8 mouse cellular contexts compared by ENCODE assay signal in genomic region chr3:102995605-102996321, GRCm38 (mm10). TPM values are rescaled to one million over a fixed set of nuclear protein-coding genes. Genes with fewer than 3 reads are reported as not detected.
DNase-seq lines count a peak whose midpoint lies in the region; ATAC-seq lines count a peak whose summit lies in the region.

Gene Sike1 (plus strand): TSS chr3:102995708.

- peak; percentile 96 for ATAC-seq in erythroid progenitor cell, adult 5-6 weeks (replicated peaks; ENCODE audit: low FRiP score, poor library complexity, severe bottlenecking)
- ATAC-seq in heart, embryonic 13.5 days (ENCODE audit: extremely low read depth, insufficient number of reproducible peaks, low FRiP score, low TSS enrichment), result peak; percentile 95
- ATAC-seq in liver, embryonic 12.5 days, result peak; percentile 98
- ATAC-seq in stomach, embryonic 15.5 days (ENCODE audit: insufficient read depth, low FRiP score, low read depth), result peak; percentile 98

- DNase-seq in CD4-positive helper T cell, adult 2 months (ENCODE audit: low read depth, low spot score), result peak; percentile 95
- DNase-seq in brain, embryonic 18.5 days (ENCODE audit: low read depth, low spot score), result peak; percentile 74
- DNase-seq in kidney, postnatal 10 days, result peak; percentile 96
- peak; percentile 96 to 98 for DNase-seq in natural killer cell, adult 2 months (ENCODE audit: low spot score in 2 of 2)

- WGBS in heart, embryonic 13.5 days, result under 1% methylated on average over 60 of the region's 60 CpGs
- under 1% methylated on average over 56 of the region's 60 CpGs for WGBS in liver, embryonic 12.5 days (ENCODE audit: insufficient replicate concordance)
- WGBS in stomach, embryonic 15.5 days, result under 1% methylated on average over 60 of the region's 60 CpGs

- peaks cover 29% of the 10 kb centered on the region for H3K4me1 ChIP-seq in heart, embryonic 13.5 days
- peaks cover 20% of the 10 kb centered on the region for H3K4me1 ChIP-seq in liver, embryonic 12.5 days
- 0 out of 2 replicates have a peak, but pooled peaks cover 8% of the 10 kb centered on the region for H3K4me1 ChIP-seq in stomach, embryonic 15.5 days

- H3K36me3 ChIP-seq in heart, embryonic 13.5 days, result peaks cover 36% of the 10 kb centered on the region
- peaks cover 27% of the 10 kb centered on the region for H3K36me3 ChIP-seq in liver, embryonic 12.5 days
- H3K36me3 ChIP-seq in stomach, embryonic 15.5 days, result peaks cover 17% of the 10 kb centered on the region

- H3K27ac ChIP-seq in heart, embryonic 13.5 days (replicated peaks), result peak within 1 kb of the TSS; percentile 94
- peak within 1 kb of the TSS; percentile 92 for H3K27ac ChIP-seq in liver, embryonic 12.5 days
- peak within 1 kb of the TSS; percentile 96 for H3K27ac ChIP-seq in stomach, embryonic 15.5 days

- peak within 1 kb of the TSS; percentile 69 for H3K4me3 ChIP-seq in heart, embryonic 13.5 days
- H3K4me3 ChIP-seq in liver, embryonic 12.5 days, result peak within 1 kb of the TSS; percentile 70
- H3K4me3 ChIP-seq in stomach, embryonic 15.5 days (replicated peaks), result peak within 1 kb of the TSS; percentile 80

- H3K4me2 ChIP-seq in heart, embryonic 13.5 days, result peak within 1 kb of the TSS; percentile 75
- peak within 1 kb of the TSS; percentile 67 for H3K4me2 ChIP-seq in liver, embryonic 12.5 days
- H3K4me2 ChIP-seq in stomach, embryonic 15.5 days, result peak within 1 kb of the TSS; percentile 57

- no peaks in the 10 kb centered on the region for H3K27me3 ChIP-seq in heart, embryonic 13.5 days (replicated peaks)
- no peaks in the 10 kb centered on the region for H3K27me3 ChIP-seq in liver, embryonic 12.5 days (replicated peaks)
- no peaks in the 10 kb centered on the region for H3K27me3 ChIP-seq in stomach, embryonic 15.5 days (replicated peaks)

- peaks cover 3% of the 10 kb centered on the region; the same call in 1 of the 2 replicates for H3K9me3 ChIP-seq in heart, embryonic 13.5 days
- H3K9me3 ChIP-seq in liver, embryonic 12.5 days (replicated peaks), result 0 out of 2 replicates have a peak, but pooled peaks cover 4% of the 10 kb centered on the region
- no peaks in the 10 kb centered on the region for H3K9me3 ChIP-seq in stomach, embryonic 15.5 days

- H3K9ac ChIP-seq in heart, embryonic 13.5 days, result peak within 1 kb of the TSS; percentile 88
- H3K9ac ChIP-seq in liver, embryonic 12.5 days, result peak within 1 kb of the TSS; percentile 71
- peak within 1 kb of the TSS; percentile 71; the same call in 1 of the 2 replicates for H3K9ac ChIP-seq in stomach, embryonic 15.5 days

RNA-seq across cellular contexts. Expression of gene Sike1, which starts in this region (rescaled TPM):
- total RNA-seq in erythroid progenitor cell, adult 5-6 weeks (2015; ENCODE audit: low replicate concordance), result 3.4 and 6.8 TPM in 2 replicates
- total RNA-seq in erythroid progenitor cell, adult 5-6 weeks (2017; ENCODE audit: low replicate concordance), result 0.61 and 4.2 TPM in 2 replicates
- polyA plus RNA-seq in heart, embryonic 13.5 days (2015; fragmentation: Nextera tagmentation; extraction: Ambion mirVana), result 64.5 and 70.0 TPM in 2 replicates
- polyA plus RNA-seq in liver, embryonic 12.5 days (2016; fragmentation: Nextera tagmentation; extraction: Ambion mirVana), result 21.5 and 21.6 TPM in 2 replicates
- polyA plus RNA-seq in stomach, embryonic 15.5 days (2015; fragmentation: Nextera tagmentation; extraction: Ambion mirVana), result 50.6 and 56.0 TPM in 2 replicates

Comparison
In these comparisons a context has a peak if more than half of its experiments do, and no peak if none do; other contexts are left out.
1. Peak in every context shown above with its lines: DNase-seq, ATAC-seq, H3K4me3 ChIP-seq and H3K27ac ChIP-seq.